Mouse (Mus musculus): ENCODE measurements around the gene Exd2. TPM values are rescaled to one million over a fixed set of nuclear protein-coding genes. Genes with fewer than 3 reads are reported as not detected.

Exd2 gene
- polyA plus RNA-seq, 1 experiment from 2014 or later: 42.8 TPM

GRCm38 (mm10) chr12:80526511-80526910, 63.6 kb downstream of the Exd2 start:
- ATAC-seq (ENCODE audit: insufficient read depth, low FRiP score, low TSS enrichment) (no peak), DNase-seq (ENCODE audit: low spot score) (no peak)
- Histone ChIP-seq H3K27ac (ENCODE audit: low read depth, low read length) (no peak overlapping the region), H3K9me3 (ENCODE audit: control insufficient read depth, low read length) (no peaks in the 10 kb centered on the region), H3K4me2 (ENCODE audit: low read depth) (no peak overlapping the region), H3K4me1 (ENCODE audit: control insufficient read depth, insufficient read depth, low read length) (peaks cover 9% of the 10 kb centered on the region; the same call in 1 of the 2 replicates), H3K9ac (ENCODE audit: low read length) (no peak overlapping the region), H3K36me3 (ENCODE audit: control insufficient read depth, insufficient read depth, low read length) (no peaks in the 10 kb centered on the region), H3K4me3 (ENCODE audit: low read depth, low read length) (no peak overlapping the region), H3K27me3 (ENCODE audit: control insufficient read depth, insufficient read depth, low read length) (no peaks in the 10 kb centered on the region)
- WGBS: 87% methylated on average over 2 of the region's 2 CpGs

- no peaks in the 10 kb centered on the region for H3K9me3 ChIP-seq (ENCODE audit: control insufficient read depth, low read length)
- no peaks in the 10 kb centered on the region for H3K36me3 ChIP-seq (ENCODE audit: control insufficient read depth, insufficient read depth, low read length)
- H3K27ac ChIP-seq (ENCODE audit: low read depth, low read length): no peak overlapping the region
- H3K27me3 ChIP-seq (ENCODE audit: control insufficient read depth, insufficient read depth, low read length): no peaks in the 10 kb centered on the region
- no peak overlapping the region for H3K9ac ChIP-seq (ENCODE audit: low read length)
- WGBS: 84% methylated on average over 5 of the region's 5 CpGs
- peaks cover 6% of the 10 kb centered on the region; the same call in 1 of the 2 replicates for H3K4me1 ChIP-seq (ENCODE audit: control insufficient read depth, insufficient read depth, low read length)
- no peak for DNase-seq (ENCODE audit: low spot score)
- ATAC-seq (ENCODE audit: insufficient read depth, low FRiP score, low TSS enrichment): no peak
- no peak overlapping the region for H3K4me2 ChIP-seq (ENCODE audit: low read depth)
- no peak overlapping the region for H3K4me3 ChIP-seq (ENCODE audit: low read depth, low read length)
Observed at GRCm38 (mm10) chr12:80527727-80528389, 65.0 kb downstream of the Exd2 start.

- H3K4me1 ChIP-seq (ENCODE audit: control insufficient read depth, insufficient read depth, low read length): peaks cover 6% of the 10 kb centered on the region; the same call in 1 of the 2 replicates
- H3K4me3 ChIP-seq (ENCODE audit: low read depth, low read length): no peak overlapping the region
- no peaks in the 10 kb centered on the region for H3K36me3 ChIP-seq (ENCODE audit: control insufficient read depth, insufficient read depth, low read length)
- no peak overlapping the region for H3K27ac ChIP-seq (ENCODE audit: low read depth, low read length)
- H3K4me2 ChIP-seq (ENCODE audit: low read depth): no peak overlapping the region
- H3K27me3 ChIP-seq (ENCODE audit: control insufficient read depth, insufficient read depth, low read length): no peaks in the 10 kb centered on the region
- DNase-seq (ENCODE audit: low spot score): no peak
- no peak overlapping the region for H3K9ac ChIP-seq (ENCODE audit: low read length)
- 74% methylated on average over 2 of the region's 2 CpGs for WGBS
- ATAC-seq (ENCODE audit: insufficient read depth, low FRiP score, low TSS enrichment): no peak
- H3K9me3 ChIP-seq (ENCODE audit: control insufficient read depth, low read length): no peaks in the 10 kb centered on the region
Observed at GRCm38 (mm10) chr12:80530052-80530451, 67.2 kb downstream of the Exd2 start.

GRCm38 (mm10) chr12:80530630-80531029, 67.7 kb downstream of the Exd2 start:
- ATAC-seq (ENCODE audit: insufficient read depth, low FRiP score, low TSS enrichment) (no peak), DNase-seq (ENCODE audit: low spot score) (no peak)
- peaks cover 3% of the 10 kb centered on the region; the same call in 1 of the 2 replicates for H3K4me1 ChIP-seq (ENCODE audit: control insufficient read depth, insufficient read depth, low read length)
- H3K36me3 ChIP-seq (ENCODE audit: control insufficient read depth, insufficient read depth, low read length): no peaks in the 10 kb centered on the region
- H3K4me2 ChIP-seq (ENCODE audit: low read depth): no peak overlapping the region
- WGBS: 73% methylated on average over 6 of the region's 6 CpGs
- no peak overlapping the region for H3K4me3 ChIP-seq (ENCODE audit: low read depth, low read length)
- H3K27me3 ChIP-seq (ENCODE audit: control insufficient read depth, insufficient read depth, low read length): no peaks in the 10 kb centered on the region
- no peak overlapping the region for H3K27ac ChIP-seq (ENCODE audit: low read depth, low read length)
- H3K9me3 ChIP-seq (ENCODE audit: control insufficient read depth, low read length): no peaks in the 10 kb centered on the region
- no peak overlapping the region for H3K9ac ChIP-seq (ENCODE audit: low read length)

GRCm38 (mm10) chr12:80531585-80531984, 68.7 kb downstream of the Exd2 start:
- no peaks in the 10 kb centered on the region for H3K9me3 ChIP-seq (ENCODE audit: control insufficient read depth, low read length)
- H3K27me3 ChIP-seq (ENCODE audit: control insufficient read depth, insufficient read depth, low read length): no peaks in the 10 kb centered on the region
- no peak overlapping the region for H3K4me3 ChIP-seq (ENCODE audit: low read depth, low read length)
- WGBS: 80% methylated on average over 10 of the region's 10 CpGs
- no peak overlapping the region for H3K4me2 ChIP-seq (ENCODE audit: low read depth)
- H3K4me1 ChIP-seq (ENCODE audit: control insufficient read depth, insufficient read depth, low read length): no peaks in the 10 kb centered on the region
- no peak for DNase-seq (ENCODE audit: low spot score)
- no peak overlapping the region for H3K9ac ChIP-seq (ENCODE audit: low read length)
- H3K27ac ChIP-seq (ENCODE audit: low read depth, low read length): no peak overlapping the region
- H3K36me3 ChIP-seq (ENCODE audit: control insufficient read depth, insufficient read depth, low read length): no peaks in the 10 kb centered on the region
- ATAC-seq (ENCODE audit: insufficient read depth, low FRiP score, low TSS enrichment): no peak

GRCm38 (mm10) chr12:80533876-80534275, 71.0 kb downstream of the Exd2 start:
- H3K9ac ChIP-seq (ENCODE audit: low read length): no peak overlapping the region
- DNase-seq (ENCODE audit: low spot score) (no peak), ATAC-seq (ENCODE audit: insufficient read depth, low FRiP score, low TSS enrichment) (no peak)
- H3K27me3 ChIP-seq (ENCODE audit: control insufficient read depth, insufficient read depth, low read length): no peaks in the 10 kb centered on the region
- no peaks in the 10 kb centered on the region for H3K4me1 ChIP-seq (ENCODE audit: control insufficient read depth, insufficient read depth, low read length)
- H3K9me3 ChIP-seq (ENCODE audit: control insufficient read depth, low read length): no peaks in the 10 kb centered on the region
- no peaks in the 10 kb centered on the region for H3K36me3 ChIP-seq (ENCODE audit: control insufficient read depth, insufficient read depth, low read length)
- H3K27ac ChIP-seq (ENCODE audit: low read depth, low read length): no peak overlapping the region
- WGBS: 59% methylated on average over 2 of the region's 2 CpGs
- no peak overlapping the region for H3K4me2 ChIP-seq (ENCODE audit: low read depth)
- H3K4me3 ChIP-seq (ENCODE audit: low read depth, low read length): no peak overlapping the region

- Histone ChIP-seq H3K36me3 (ENCODE audit: control insufficient read depth, insufficient read depth, low read length) (no peaks in the 10 kb centered on the region), H3K27ac (ENCODE audit: low read depth, low read length) (no peak overlapping the region), H3K4me1 (ENCODE audit: control insufficient read depth, insufficient read depth, low read length) (no peaks in the 10 kb centered on the region), H3K4me2 (ENCODE audit: low read depth) (no peak overlapping the region), H3K9me3 (ENCODE audit: control insufficient read depth, low read length) (no peaks in the 10 kb centered on the region), H3K27me3 (ENCODE audit: control insufficient read depth, insufficient read depth, low read length) (no peaks in the 10 kb centered on the region), H3K4me3 (ENCODE audit: low read depth, low read length) (no peak overlapping the region), H3K9ac (ENCODE audit: low read length) (no peak overlapping the region)
- WGBS: 90% methylated on average over 2 of the region's 2 CpGs
- DNase-seq (ENCODE audit: low spot score) (no peak), ATAC-seq (ENCODE audit: insufficient read depth, low FRiP score, low TSS enrichment) (no peak)
Observed at GRCm38 (mm10) chr12:80537313-80537712, 74.4 kb downstream of the Exd2 start.

- Histone ChIP-seq H3K9ac (ENCODE audit: low read length) (no peak overlapping the region), H3K4me3 (ENCODE audit: low read depth, low read length) (no peak overlapping the region), H3K27ac (ENCODE audit: low read depth, low read length) (no peak overlapping the region), H3K4me1 (ENCODE audit: control insufficient read depth, insufficient read depth, low read length) (no peaks in the 10 kb centered on the region), H3K36me3 (ENCODE audit: control insufficient read depth, insufficient read depth, low read length) (no peaks in the 10 kb centered on the region), H3K27me3 (ENCODE audit: control insufficient read depth, insufficient read depth, low read length) (no peaks in the 10 kb centered on the region), H3K4me2 (ENCODE audit: low read depth) (no peak overlapping the region), H3K9me3 (ENCODE audit: control insufficient read depth, low read length) (no peaks in the 10 kb centered on the region)
- WGBS: 69% methylated on average over 6 of the region's 6 CpGs
- no peak for ATAC-seq (ENCODE audit: insufficient read depth, low FRiP score, low TSS enrichment)
- no peak for DNase-seq (ENCODE audit: low spot score)
Observed at GRCm38 (mm10) chr12:80538311-80538710, 75.4 kb downstream of the Exd2 start.

GRCm38 (mm10) chr12:80545310-80545709, 82.4 kb downstream of the Exd2 start:
- H3K9me3 ChIP-seq (ENCODE audit: control insufficient read depth, low read length): no peaks in the 10 kb centered on the region
- no peak overlapping the region for H3K27ac ChIP-seq (ENCODE audit: low read depth, low read length)
- ATAC-seq (ENCODE audit: insufficient read depth, low FRiP score, low TSS enrichment) (no peak), DNase-seq (ENCODE audit: low spot score) (no peak)
- no peaks in the 10 kb centered on the region for H3K36me3 ChIP-seq (ENCODE audit: control insufficient read depth, insufficient read depth, low read length)
- H3K4me1 ChIP-seq (ENCODE audit: control insufficient read depth, insufficient read depth, low read length): peaks cover 9% of the 10 kb centered on the region
- H3K4me2 ChIP-seq (ENCODE audit: low read depth): no peak overlapping the region
- H3K27me3 ChIP-seq (ENCODE audit: control insufficient read depth, insufficient read depth, low read length): no peaks in the 10 kb centered on the region
- H3K4me3 ChIP-seq (ENCODE audit: low read depth, low read length): no peak overlapping the region
- H3K9ac ChIP-seq (ENCODE audit: low read length): peak overlapping the region; percentile 11; the same call in 1 of the 2 replicates
- WGBS: 8% methylated on average over 4 of the region's 4 CpGs
